Mouse (Mus musculus): ENCODE measurements around the gene Flrt2. TPM values are rescaled to one million over a fixed set of nuclear protein-coding genes. Genes with fewer than 3 reads are reported as not detected.
"Not testable (repeated sequence)": the region's sequence is repeated elsewhere in the genome, so short reads cannot be mapped to it uniquely, and the experiment has no call there.

Gene Flrt2
- polyA plus RNA-seq (2014; fragmentation: Nextera tagmentation; extraction: Ambion mirVana), result 22.9 and 29.1 TPM in 2 replicates

GRCm38 (mm10) chr12:95691961-95692767 is at the start of gene Flrt2:
Gene Flrt2 (plus strand): TSS chr12:95692226.
- ATAC-seq (ENCODE audit: insufficient read depth, low FRiP score, low TSS enrichment), result no peak
- 0% methylated on average over 32 of the region's 32 CpGs for WGBS
- H3K27ac ChIP-seq (ENCODE audit: low read depth, low read length), result no peak within 1 kb of the TSS
- peak within 1 kb of the TSS; percentile 12 for H3K9ac ChIP-seq (ENCODE audit: low read length)
- peak; percentile 29 for DNase-seq (ENCODE audit: low spot score)
- H3K36me3 ChIP-seq (ENCODE audit: control insufficient read depth, insufficient read depth, low read length), result no peaks in the 10 kb centered on the region
- peak within 1 kb of the TSS; percentile 76 for H3K4me3 ChIP-seq (ENCODE audit: low read depth, low read length)
- no peaks in the 10 kb centered on the region for H3K9me3 ChIP-seq (ENCODE audit: control insufficient read depth, low read length)
- peaks cover 3% of the 10 kb centered on the region; the same call in 1 of the 2 replicates for H3K4me1 ChIP-seq (ENCODE audit: control insufficient read depth, insufficient read depth, low read length)
- peak within 1 kb of the TSS; percentile 81 for H3K4me2 ChIP-seq (ENCODE audit: low read depth)
- peaks cover 25% of the 10 kb centered on the region for H3K27me3 ChIP-seq (ENCODE audit: control insufficient read depth, insufficient read depth, low read length)

GRCm38 (mm10) chr12:95642226-95642625 is 49.8 kb upstream of the Flrt2 start:
- ATAC-seq (ENCODE audit: insufficient read depth, low FRiP score, low TSS enrichment) (no peak), DNase-seq (ENCODE audit: low spot score) (no peak)
- no peaks in the 10 kb centered on the region for H3K36me3 ChIP-seq (ENCODE audit: control insufficient read depth, insufficient read depth, low read length)
- no peaks in the 10 kb centered on the region for H3K9me3 ChIP-seq (ENCODE audit: control insufficient read depth, low read length)
- no peaks in the 10 kb centered on the region for H3K4me1 ChIP-seq (ENCODE audit: control insufficient read depth, insufficient read depth, low read length)
- no peak overlapping the region for H3K27ac ChIP-seq (ENCODE audit: low read depth, low read length)
- no peak overlapping the region for H3K9ac ChIP-seq (ENCODE audit: low read length)
- no peaks in the 10 kb centered on the region for H3K27me3 ChIP-seq (ENCODE audit: control insufficient read depth, insufficient read depth, low read length)
- WGBS, result 60% methylated on average over 3 of the region's 3 CpGs
- no peak overlapping the region for H3K4me2 ChIP-seq (ENCODE audit: low read depth)
- H3K4me3 ChIP-seq (ENCODE audit: low read depth, low read length), result no peak overlapping the region

GRCm38 (mm10) chr12:95647179-95647578 is 44.8 kb upstream of the Flrt2 start:
- H3K9ac ChIP-seq (ENCODE audit: low read length); H3K9me3 ChIP-seq (ENCODE audit: control insufficient read depth, low read length); DNase-seq (ENCODE audit: low spot score); H3K36me3 ChIP-seq (ENCODE audit: control insufficient read depth, insufficient read depth, low read length); H3K4me3 ChIP-seq (ENCODE audit: low read depth, low read length); H3K27me3 ChIP-seq (ENCODE audit: control insufficient read depth, insufficient read depth, low read length); H3K4me2 ChIP-seq (ENCODE audit: low read depth); ATAC-seq (ENCODE audit: insufficient read depth, low FRiP score, low TSS enrichment); H3K4me1 ChIP-seq (ENCODE audit: control insufficient read depth, insufficient read depth, low read length); H3K27ac ChIP-seq (ENCODE audit: low read depth, low read length): not testable (repeated sequence)
- 100% methylated on average over 1 of the region's 6 CpGs for WGBS

GRCm38 (mm10) chr12:95652172-95653156 is 39.6 kb upstream of the Flrt2 start:
- H3K27ac ChIP-seq (ENCODE audit: low read depth, low read length), result no peak overlapping the region
- DNase-seq (ENCODE audit: low spot score) (no peak), ATAC-seq (ENCODE audit: insufficient read depth, low FRiP score, low TSS enrichment) (no peak)
- H3K4me2 ChIP-seq (ENCODE audit: low read depth), result no peak overlapping the region
- no peaks in the 10 kb centered on the region for H3K27me3 ChIP-seq (ENCODE audit: control insufficient read depth, insufficient read depth, low read length)
- H3K9me3 ChIP-seq (ENCODE audit: control insufficient read depth, low read length), result no peaks in the 10 kb centered on the region
- H3K4me3 ChIP-seq (ENCODE audit: low read depth, low read length), result no peak overlapping the region
- 85% methylated on average over 4 of the region's 4 CpGs for WGBS
- no peaks in the 10 kb centered on the region for H3K4me1 ChIP-seq (ENCODE audit: control insufficient read depth, insufficient read depth, low read length)
- no peaks in the 10 kb centered on the region for H3K36me3 ChIP-seq (ENCODE audit: control insufficient read depth, insufficient read depth, low read length)
- no peak overlapping the region for H3K9ac ChIP-seq (ENCODE audit: low read length)

GRCm38 (mm10) chr12:95656594-95656993 is 35.4 kb upstream of the Flrt2 start:
- H3K9ac ChIP-seq (ENCODE audit: low read length), result no peak overlapping the region
- H3K36me3 ChIP-seq (ENCODE audit: control insufficient read depth, insufficient read depth, low read length), result no peaks in the 10 kb centered on the region
- H3K4me2 ChIP-seq (ENCODE audit: low read depth), result no peak overlapping the region
- H3K4me1 ChIP-seq (ENCODE audit: control insufficient read depth, insufficient read depth, low read length), result no peaks in the 10 kb centered on the region
- ATAC-seq (ENCODE audit: insufficient read depth, low FRiP score, low TSS enrichment) (no peak), DNase-seq (ENCODE audit: low spot score) (no peak)
- no peaks in the 10 kb centered on the region for H3K27me3 ChIP-seq (ENCODE audit: control insufficient read depth, insufficient read depth, low read length)
- H3K4me3 ChIP-seq (ENCODE audit: low read depth, low read length), result no peak overlapping the region
- H3K27ac ChIP-seq (ENCODE audit: low read depth, low read length), result no peak overlapping the region
- 94% methylated on average over 4 of the region's 4 CpGs for WGBS
- no peaks in the 10 kb centered on the region for H3K9me3 ChIP-seq (ENCODE audit: control insufficient read depth, low read length)

- ATAC-seq (ENCODE audit: insufficient read depth, low FRiP score, low TSS enrichment), result no peak
- Histone ChIP-seq H3K4me2 (ENCODE audit: low read depth) (no peak overlapping the region), H3K36me3 (ENCODE audit: control insufficient read depth, insufficient read depth, low read length) (no peaks in the 10 kb centered on the region), H3K27ac (ENCODE audit: low read depth, low read length) (no peak overlapping the region), H3K27me3 (ENCODE audit: control insufficient read depth, insufficient read depth, low read length) (no peaks in the 10 kb centered on the region), H3K9me3 (ENCODE audit: control insufficient read depth, low read length) (no peaks in the 10 kb centered on the region), H3K9ac (ENCODE audit: low read length) (no peak overlapping the region), H3K4me3 (ENCODE audit: low read depth, low read length) (no peak overlapping the region), H3K4me1 (ENCODE audit: control insufficient read depth, insufficient read depth, low read length) (no peaks in the 10 kb centered on the region)
- no peak for DNase-seq (ENCODE audit: low spot score)
- WGBS, result 92% methylated on average over 5 of the region's 5 CpGs
These were observed 24.7 kb upstream of the Flrt2 start for GRCm38 (mm10) chr12:95667296-95667695.

GRCm38 (mm10) chr12:95675711-95676110 is 16.3 kb upstream of the Flrt2 start:
- Histone ChIP-seq H3K27me3 (ENCODE audit: control insufficient read depth, insufficient read depth, low read length) (no peaks in the 10 kb centered on the region), H3K4me3 (ENCODE audit: low read depth, low read length) (no peak overlapping the region), H3K9ac (ENCODE audit: low read length) (no peak overlapping the region), H3K36me3 (ENCODE audit: control insufficient read depth, insufficient read depth, low read length) (no peaks in the 10 kb centered on the region), H3K4me1 (ENCODE audit: control insufficient read depth, insufficient read depth, low read length) (no peaks in the 10 kb centered on the region), H3K4me2 (ENCODE audit: low read depth) (no peak overlapping the region), H3K27ac (ENCODE audit: low read depth, low read length) (no peak overlapping the region), H3K9me3 (ENCODE audit: control insufficient read depth, low read length) (no peaks in the 10 kb centered on the region)
- 85% methylated on average over 5 of the region's 5 CpGs for WGBS
- ATAC-seq (ENCODE audit: insufficient read depth, low FRiP score, low TSS enrichment) (no peak), DNase-seq (ENCODE audit: low spot score) (no peak)

- Histone ChIP-seq H3K4me2 (ENCODE audit: low read depth) (no peak overlapping the region), H3K36me3 (ENCODE audit: control insufficient read depth, insufficient read depth, low read length) (no peaks in the 10 kb centered on the region), H3K9me3 (ENCODE audit: control insufficient read depth, low read length) (no peaks in the 10 kb centered on the region), H3K27ac (ENCODE audit: low read depth, low read length) (no peak overlapping the region), H3K4me1 (ENCODE audit: control insufficient read depth, insufficient read depth, low read length) (no peaks in the 10 kb centered on the region), H3K4me3 (ENCODE audit: low read depth, low read length) (no peak overlapping the region), H3K27me3 (ENCODE audit: control insufficient read depth, insufficient read depth, low read length) (peaks cover 25% of the 10 kb centered on the region), H3K9ac (ENCODE audit: low read length) (no peak overlapping the region)
- ATAC-seq (ENCODE audit: insufficient read depth, low FRiP score, low TSS enrichment), result no peak
- DNase-seq (ENCODE audit: low spot score), result peak; percentile 52
- 5% methylated on average over 9 of the region's 9 CpGs for WGBS
These were observed 1.2 kb upstream of the Flrt2 start for GRCm38 (mm10) chr12:95690819-95691218.
